Mouse (Mus musculus) layer of hippocampus, postnatal 10 days (tissue): ENCODE data around the gene D930048N14Rik. TPM values are rescaled to one million over a fixed set of nuclear protein-coding genes. Genes with fewer than 3 reads are reported as not detected.
"Not testable (repeated sequence)": the region's sequence is repeated elsewhere in the genome, so short reads cannot be mapped to it uniquely, and the experiment has no call there.

Experiments
- DNase-seq, 2 experiments: peaks; one replicate each; pipeline ENCODE4 v3.0.0; 2021; ENCODE audit warnings: low spot score in 2 of 2
- long read RNA-seq: library from polyadenylated mRNA; stranded (forward); transcript quantifications from one replicate; pipeline ENCODE4 v2.0.0, GENCODE M21; 2023
- total RNA-seq, 2 experiments: library from RNA; stranded (reverse); gene quantifications; 2 replicates each; pipeline ENCODE4 v1.2.3; 2021

Gene D930048N14Rik
- total RNA-seq = 1 to 10 TPM in 1 of 2 experiments, under 1 TPM in 1; 0.98 to 1.3 TPM
- long read RNA-seq, partial matches to known transcripts = 0 of 1 reads
- long read RNA-seq, other reads (novel, unspliced or antisense) = 1 of 1 reads

- DNase-seq = peak in 1 of 2 experiments; percentile 43
Observed at GRCm38 (mm10) chr11:51650691-51651515, at the start of gene D930048N14Rik, which contains the start of gene N4bp3. TSS of gene D930048N14Rik (plus strand) at chr11:51650954. TSS of gene N4bp3 (minus strand) at chr11:51650842.

GRCm38 (mm10) chr11:51602253-51602652 is 48.5 kb upstream of the D930048N14Rik start:
- DNase-seq = no peak

GRCm38 (mm10) chr11:51605602-51606446 is 44.9 kb upstream of the D930048N14Rik start:
- peak; percentile 76 to 84 for DNase-seq

- DNase-seq = peak; percentile 98
Observed at GRCm38 (mm10) chr11:51606447-51607095, 44.2 kb upstream of the D930048N14Rik start, which contains the start of gene Hnrnpab. TSS of gene Hnrnpab (minus strand) at chr11:51606847.

- no peak for DNase-seq
Observed at GRCm38 (mm10) chr11:51607096-51607738, 43.5 kb upstream of the D930048N14Rik start.

GRCm38 (mm10) chr11:51609266-51609909 is 41.4 kb upstream of the D930048N14Rik start:
- no peak for DNase-seq

GRCm38 (mm10) chr11:51609940-51610339 is 40.8 kb upstream of the D930048N14Rik start:
- DNase-seq = not testable (repeated sequence)

GRCm38 (mm10) chr11:51614256-51614655 is 36.5 kb upstream of the D930048N14Rik start:
- no peak for DNase-seq

GRCm38 (mm10) chr11:51615129-51615528 is 35.6 kb upstream of the D930048N14Rik start:
- no peak for DNase-seq

GRCm38 (mm10) chr11:51615601-51616000 is 35.2 kb upstream of the D930048N14Rik start:
- DNase-seq = peak in 1 of 2 experiments; percentile 49

- DNase-seq = not testable (repeated sequence)
Observed at GRCm38 (mm10) chr11:51616113-51616512, 34.6 kb upstream of the D930048N14Rik start.

GRCm38 (mm10) chr11:51617693-51618092 is 33.1 kb upstream of the D930048N14Rik start:
- peak; percentile 72 to 80 for DNase-seq

GRCm38 (mm10) chr11:51618894-51619408 is 31.8 kb upstream of the D930048N14Rik start:
- DNase-seq = no peak

GRCm38 (mm10) chr11:51619409-51620060 is 31.2 kb upstream of the D930048N14Rik start, which contains the start of gene Nhp2:
TSS of gene Nhp2 (plus strand) at chr11:51619735.
- peak; percentile 92 to 93 for DNase-seq

GRCm38 (mm10) chr11:51620084-51620483 is 30.7 kb upstream of the D930048N14Rik start:
- DNase-seq = no peak

GRCm38 (mm10) chr11:51621776-51622175 is 29.0 kb upstream of the D930048N14Rik start:
- no peak for DNase-seq

GRCm38 (mm10) chr11:51622971-51623491 is 27.7 kb upstream of the D930048N14Rik start:
- no peak for DNase-seq

GRCm38 (mm10) chr11:51625187-51625820 is 25.4 kb upstream of the D930048N14Rik start:
- no peak for DNase-seq
